21 mouse cellular contexts compared by ENCODE assay signal in the genomic region with DNA sequence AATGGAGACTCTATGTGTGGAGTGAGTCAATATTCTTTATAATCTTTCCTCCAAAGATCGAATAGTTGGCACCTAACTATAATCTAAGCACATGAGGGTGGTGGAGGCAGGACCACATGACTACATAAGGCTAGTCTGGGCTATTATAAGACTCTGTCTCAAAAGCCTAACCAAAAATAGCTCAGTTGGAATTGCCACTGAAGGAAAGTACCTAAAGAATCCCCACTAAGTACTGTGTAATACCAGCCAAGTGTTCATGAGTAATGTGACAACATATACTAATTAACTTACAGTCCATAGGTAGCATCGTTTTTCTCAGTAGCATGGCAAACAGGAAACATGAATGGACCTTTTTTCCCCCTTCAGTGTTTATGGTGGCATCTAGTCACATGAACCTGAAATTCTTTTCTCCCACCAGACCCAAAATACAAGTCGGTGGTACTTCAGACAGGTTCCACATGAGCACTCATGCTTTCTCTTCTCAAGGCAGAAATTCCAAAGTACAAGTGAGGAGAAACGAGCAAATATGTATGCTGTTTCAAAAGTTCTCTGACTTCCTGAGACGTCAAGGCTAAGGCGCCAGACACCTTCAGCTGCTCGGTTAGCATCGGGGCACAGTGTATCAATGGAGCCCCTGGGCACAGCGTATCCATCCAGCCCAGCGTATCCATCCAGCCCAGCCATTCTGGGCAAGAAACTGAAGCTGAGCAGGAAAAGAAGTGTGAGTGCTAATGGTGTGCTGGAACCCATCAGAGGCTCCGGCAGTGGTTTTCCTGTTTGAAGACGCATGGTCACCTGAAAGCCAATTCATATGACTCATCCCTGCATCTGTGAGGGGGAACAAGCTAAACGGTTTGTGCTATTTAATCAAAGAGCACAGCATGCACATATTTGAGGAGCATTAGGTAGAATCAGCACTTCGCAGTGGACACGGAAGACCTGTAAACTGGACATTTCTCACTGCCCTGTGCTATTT.
DNase-seq lines count a peak whose midpoint lies in the region; ATAC-seq lines count a peak whose summit lies in the region.
"Had no signal": no experiment of that assay in that cellular context is flagged by ENCODE, and none has a peak within 500 bp of the region (broad histone marks: within the 10 kb centered on the region; RNA-seq: fewer than 3 reads in every experiment).

No protein-coding gene starts in this region.

- H3K4me3 ChIP-seq in heart, embryonic 10.5 days, result no peak overlapping the region
- no peak overlapping the region for H3K4me3 ChIP-seq in heart, embryonic 11.5 days (ENCODE audit: low read depth, low read length)
- H3K4me3 ChIP-seq: embryonic facial prominence, embryonic 10.5 days; hindbrain, embryonic 13.5 days; intestine, embryonic 15.5 days; limb, embryonic 15.5 days; liver, embryonic 15.5 days; neural tube, embryonic 13.5 days had no signal

- no peaks in the 10 kb centered on the region for H3K27me3 ChIP-seq in heart, embryonic 10.5 days (ENCODE audit: insufficient read depth, poor library complexity, severe bottlenecking)
- H3K27me3 ChIP-seq in heart, embryonic 11.5 days (ENCODE audit: control insufficient read depth, insufficient read depth, low read length), result no peaks in the 10 kb centered on the region
- H3K27me3 ChIP-seq: hindbrain, embryonic 13.5 days; intestine, embryonic 15.5 days; limb, embryonic 15.5 days; liver, embryonic 15.5 days; neural tube, embryonic 13.5 days had no signal

- peaks cover 7% of the 10 kb centered on the region; the same call in 1 of the 2 replicates for H3K36me3 ChIP-seq in heart, embryonic 10.5 days
- H3K36me3 ChIP-seq in heart, embryonic 11.5 days (ENCODE audit: control insufficient read depth, insufficient read depth, low read length), result no peaks in the 10 kb centered on the region
- H3K36me3 ChIP-seq: embryonic facial prominence, embryonic 10.5 days; hindbrain, embryonic 13.5 days; intestine, embryonic 15.5 days; limb, embryonic 15.5 days; liver, embryonic 15.5 days; neural tube, embryonic 13.5 days had no signal

- no peaks in the 10 kb centered on the region for H3K9me3 ChIP-seq in heart, embryonic 10.5 days
- H3K9me3 ChIP-seq in heart, embryonic 11.5 days (replicated peaks; ENCODE audit: control insufficient read depth, low read length), result no peaks in the 10 kb centered on the region
- H3K9me3 ChIP-seq: embryonic facial prominence, embryonic 10.5 days; hindbrain, embryonic 13.5 days; intestine, embryonic 15.5 days; limb, embryonic 15.5 days; liver, embryonic 15.5 days; neural tube, embryonic 13.5 days had no signal

- H3K4me2 ChIP-seq in heart, embryonic 11.5 days, result no peak overlapping the region
- H3K4me2 ChIP-seq: hindbrain, embryonic 13.5 days; intestine, embryonic 15.5 days; limb, embryonic 15.5 days; liver, embryonic 15.5 days; midbrain, embryonic 11.5 days; neural tube, embryonic 13.5 days had no signal

- H3K9ac ChIP-seq in heart, embryonic 11.5 days (ENCODE audit: low read depth, low read length), result no peak overlapping the region
- H3K9ac ChIP-seq: hindbrain, embryonic 13.5 days; intestine, embryonic 15.5 days; limb, embryonic 15.5 days; liver, embryonic 15.5 days; neural tube, embryonic 13.5 days had no signal

- no peak for ATAC-seq in heart, embryonic 11.5 days (replicated peaks; ENCODE audit: insufficient number of reproducible peaks, low FRiP score, low TSS enrichment)
- ATAC-seq: intestine, embryonic 15.5 days had no signal

- peaks cover 47% of the 10 kb centered on the region; the same call in 1 of the 2 replicates for H3K4me1 ChIP-seq in heart, embryonic 10.5 days
- peaks cover 7% of the 10 kb centered on the region; the same call in 1 of the 2 replicates for H3K4me1 ChIP-seq in heart, embryonic 11.5 days (ENCODE audit: control insufficient read depth, insufficient read depth, low read length)
- H3K4me1 ChIP-seq: hindbrain, embryonic 13.5 days; liver, embryonic 15.5 days; neural tube, embryonic 13.5 days had no signal

- no peak for DNase-seq in heart, embryonic 10.5 days (ENCODE audit: low spot score)
- peak; percentile 24 for DNase-seq in kidney, adult 11 months
- DNase-seq in kidney, postnatal 4 days, result no peak
- DNase-seq in kidney, adult 9 months, result peak; percentile 60
- peak; percentile 33 to 37 for DNase-seq in kidney, postnatal 36 days
- DNase-seq in urinary bladder, postnatal 10 days (ENCODE audit: low spot score), result no peak
- DNase-seq in adrenal gland, postnatal 25 days, result no peak
- DNase-seq: cerebellum, adult 8-10 months; gastrocnemius, postnatal 14 days; heart, adult 18-20 months; right cerebral cortex, adult 18-20 months; thymus, postnatal 36 days had no signal

- 82% methylated on average over 15 of the region's 15 CpGs for WGBS in heart, embryonic 10.5 days
- WGBS in heart, embryonic 11.5 days (ENCODE audit: insufficient replicate concordance), result 81% methylated on average over 15 of the region's 15 CpGs

- H3K27ac ChIP-seq in heart, embryonic 10.5 days, result peak overlapping the region; percentile 67
- H3K27ac ChIP-seq in heart, embryonic 11.5 days (ENCODE audit: low read depth, low read length), result no peak overlapping the region
- H3K27ac ChIP-seq: embryonic facial prominence, embryonic 10.5 days; hindbrain, embryonic 13.5 days; intestine, embryonic 15.5 days; limb, embryonic 15.5 days; liver, embryonic 15.5 days; macrophage; neural tube, embryonic 13.5 days had no signal

Comparison
In these comparisons a context has a peak if more than half of its experiments do, and no peak if none do; other contexts are left out.
1. DNase-seq: peak in kidney, adult 11 months (single experiment), kidney, adult 9 months (single experiment) and kidney, postnatal 36 days (2 of 2); none in heart, embryonic 10.5 days (single experiment), kidney, postnatal 4 days (0 of 2), urinary bladder, postnatal 10 days (single experiment) and adrenal gland, postnatal 25 days (single experiment).